Mouse (Mus musculus): ENCODE data around the gene Pitpnc1. TPM values are rescaled to one million over a fixed set of nuclear protein-coding genes. Genes with fewer than 3 reads are reported as not detected.

The Pitpnc1 gene
- polyA plus RNA-seq, 1 experiment from 2014 or later, result 38.1 TPM

GRCm38 (mm10) chr11:107292036-107292435 lies 178.5 kb downstream of the Pitpnc1 start:
- Histone ChIP-seq H3K4me2 (ENCODE audit: low read depth) (no peak overlapping the region), H3K36me3 (ENCODE audit: control insufficient read depth, insufficient read depth, low read length) (no peaks in the 10 kb centered on the region; the same call in 1 of the 2 replicates), H3K4me1 (ENCODE audit: control insufficient read depth, insufficient read depth, low read length) (no peaks in the 10 kb centered on the region), H3K9me3 (ENCODE audit: control insufficient read depth, low read length) (no peaks in the 10 kb centered on the region), H3K27ac (ENCODE audit: low read depth, low read length) (no peak overlapping the region), H3K4me3 (ENCODE audit: low read depth, low read length) (no peak overlapping the region), H3K9ac (ENCODE audit: low read length) (no peak overlapping the region), H3K27me3 (ENCODE audit: control insufficient read depth, insufficient read depth, low read length) (no peaks in the 10 kb centered on the region)
- WGBS, result 75% methylated on average over 13 of the region's 13 CpGs
- DNase-seq (ENCODE audit: low spot score), result no peak
- ATAC-seq (ENCODE audit: insufficient read depth, low FRiP score, low TSS enrichment), result no peak

GRCm38 (mm10) chr11:107288186-107288563 lies 182.3 kb downstream of the Pitpnc1 start:
- no peaks in the 10 kb centered on the region; the same call in 1 of the 2 replicates for H3K36me3 ChIP-seq (ENCODE audit: control insufficient read depth, insufficient read depth, low read length)
- DNase-seq (ENCODE audit: low spot score) (no peak), ATAC-seq (ENCODE audit: insufficient read depth, low FRiP score, low TSS enrichment) (no peak)
- H3K9me3 ChIP-seq (ENCODE audit: control insufficient read depth, low read length), result no peaks in the 10 kb centered on the region
- H3K4me3 ChIP-seq (ENCODE audit: low read depth, low read length), result no peak overlapping the region
- H3K9ac ChIP-seq (ENCODE audit: low read length), result no peak overlapping the region
- no peaks in the 10 kb centered on the region for H3K4me1 ChIP-seq (ENCODE audit: control insufficient read depth, insufficient read depth, low read length)
- H3K27ac ChIP-seq (ENCODE audit: low read depth, low read length), result no peak overlapping the region
- no peak overlapping the region for H3K4me2 ChIP-seq (ENCODE audit: low read depth)
- H3K27me3 ChIP-seq (ENCODE audit: control insufficient read depth, insufficient read depth, low read length), result no peaks in the 10 kb centered on the region
- WGBS, result 93% methylated on average over 2 of the region's 2 CpGs

GRCm38 (mm10) chr11:107287215-107288185 lies 183.0 kb downstream of the Pitpnc1 start:
- ATAC-seq (ENCODE audit: insufficient read depth, low FRiP score, low TSS enrichment) (no peak), DNase-seq (ENCODE audit: low spot score) (no peak)
- no peak overlapping the region for H3K4me2 ChIP-seq (ENCODE audit: low read depth)
- no peak overlapping the region for H3K27ac ChIP-seq (ENCODE audit: low read depth, low read length)
- H3K4me1 ChIP-seq (ENCODE audit: control insufficient read depth, insufficient read depth, low read length), result no peaks in the 10 kb centered on the region
- no peak overlapping the region for H3K4me3 ChIP-seq (ENCODE audit: low read depth, low read length)
- no peaks in the 10 kb centered on the region; the same call in 1 of the 2 replicates for H3K36me3 ChIP-seq (ENCODE audit: control insufficient read depth, insufficient read depth, low read length)
- no peak overlapping the region for H3K9ac ChIP-seq (ENCODE audit: low read length)
- no peaks in the 10 kb centered on the region for H3K9me3 ChIP-seq (ENCODE audit: control insufficient read depth, low read length)
- WGBS, result 87% methylated on average over 11 of the region's 11 CpGs
- H3K27me3 ChIP-seq (ENCODE audit: control insufficient read depth, insufficient read depth, low read length), result no peaks in the 10 kb centered on the region

GRCm38 (mm10) chr11:107285731-107286130 lies 184.8 kb downstream of the Pitpnc1 start:
- no peaks in the 10 kb centered on the region for H3K27me3 ChIP-seq (ENCODE audit: control insufficient read depth, insufficient read depth, low read length)
- DNase-seq (ENCODE audit: low spot score) (no peak), ATAC-seq (ENCODE audit: insufficient read depth, low FRiP score, low TSS enrichment) (no peak)
- H3K36me3 ChIP-seq (ENCODE audit: control insufficient read depth, insufficient read depth, low read length), result no peaks in the 10 kb centered on the region; the same call in 1 of the 2 replicates
- no peak overlapping the region for H3K27ac ChIP-seq (ENCODE audit: low read depth, low read length)
- no peak overlapping the region for H3K4me2 ChIP-seq (ENCODE audit: low read depth)
- no peak overlapping the region for H3K4me3 ChIP-seq (ENCODE audit: low read depth, low read length)
- 70% methylated on average over 7 of the region's 7 CpGs for WGBS
- no peaks in the 10 kb centered on the region for H3K4me1 ChIP-seq (ENCODE audit: control insufficient read depth, insufficient read depth, low read length)
- H3K9me3 ChIP-seq (ENCODE audit: control insufficient read depth, low read length), result no peaks in the 10 kb centered on the region
- no peak overlapping the region for H3K9ac ChIP-seq (ENCODE audit: low read length)

GRCm38 (mm10) chr11:107283632-107284031 lies 186.9 kb downstream of the Pitpnc1 start:
- DNase-seq (ENCODE audit: low spot score) (no peak), ATAC-seq (ENCODE audit: insufficient read depth, low FRiP score, low TSS enrichment) (no peak)
- Histone ChIP-seq H3K27ac (ENCODE audit: low read depth, low read length) (no peak overlapping the region), H3K4me2 (ENCODE audit: low read depth) (no peak overlapping the region), H3K9me3 (ENCODE audit: control insufficient read depth, low read length) (no peaks in the 10 kb centered on the region), H3K4me1 (ENCODE audit: control insufficient read depth, insufficient read depth, low read length) (peaks cover 4% of the 10 kb centered on the region; the same call in 1 of the 2 replicates), H3K36me3 (ENCODE audit: control insufficient read depth, insufficient read depth, low read length) (no peaks in the 10 kb centered on the region; the same call in 1 of the 2 replicates), H3K4me3 (ENCODE audit: low read depth, low read length) (no peak overlapping the region), H3K9ac (ENCODE audit: low read length) (no peak overlapping the region), H3K27me3 (ENCODE audit: control insufficient read depth, insufficient read depth, low read length) (no peaks in the 10 kb centered on the region)
- 95% methylated on average over 3 of the region's 3 CpGs for WGBS

GRCm38 (mm10) chr11:107282481-107282880 lies 188.0 kb downstream of the Pitpnc1 start:
- no peak for ATAC-seq (ENCODE audit: insufficient read depth, low FRiP score, low TSS enrichment)
- no peak overlapping the region for H3K27ac ChIP-seq (ENCODE audit: low read depth, low read length)
- 91% methylated on average over 7 of the region's 7 CpGs for WGBS
- peaks cover 4% of the 10 kb centered on the region; the same call in 1 of the 2 replicates for H3K4me1 ChIP-seq (ENCODE audit: control insufficient read depth, insufficient read depth, low read length)
- no peaks in the 10 kb centered on the region for H3K9me3 ChIP-seq (ENCODE audit: control insufficient read depth, low read length)
- DNase-seq (ENCODE audit: low spot score), result no peak
- H3K27me3 ChIP-seq (ENCODE audit: control insufficient read depth, insufficient read depth, low read length), result no peaks in the 10 kb centered on the region
- no peak overlapping the region for H3K4me3 ChIP-seq (ENCODE audit: low read depth, low read length)
- H3K36me3 ChIP-seq (ENCODE audit: control insufficient read depth, insufficient read depth, low read length), result no peaks in the 10 kb centered on the region
- H3K9ac ChIP-seq (ENCODE audit: low read length), result no peak overlapping the region
- H3K4me2 ChIP-seq (ENCODE audit: low read depth), result no peak overlapping the region

GRCm38 (mm10) chr11:107279258-107279657 lies 191.2 kb downstream of the Pitpnc1 start:
- no peak overlapping the region for H3K4me3 ChIP-seq (ENCODE audit: low read depth, low read length)
- no peak overlapping the region for H3K4me2 ChIP-seq (ENCODE audit: low read depth)
- no peak overlapping the region for H3K9ac ChIP-seq (ENCODE audit: low read length)
- H3K4me1 ChIP-seq (ENCODE audit: control insufficient read depth, insufficient read depth, low read length), result peaks cover 4% of the 10 kb centered on the region; the same call in 1 of the 2 replicates
- ATAC-seq (ENCODE audit: insufficient read depth, low FRiP score, low TSS enrichment), result no peak
- no peaks in the 10 kb centered on the region for H3K27me3 ChIP-seq (ENCODE audit: control insufficient read depth, insufficient read depth, low read length)
- WGBS, result 6% methylated on average over 8 of the region's 8 CpGs
- H3K27ac ChIP-seq (ENCODE audit: low read depth, low read length), result no peak overlapping the region
- no peaks in the 10 kb centered on the region for H3K36me3 ChIP-seq (ENCODE audit: control insufficient read depth, insufficient read depth, low read length)
- no peaks in the 10 kb centered on the region for H3K9me3 ChIP-seq (ENCODE audit: control insufficient read depth, low read length)
- DNase-seq (ENCODE audit: low spot score), result no peak

- no peaks in the 10 kb centered on the region for H3K9me3 ChIP-seq (ENCODE audit: control insufficient read depth, low read length)
- peaks cover 4% of the 10 kb centered on the region; the same call in 1 of the 2 replicates for H3K4me1 ChIP-seq (ENCODE audit: control insufficient read depth, insufficient read depth, low read length)
- H3K36me3 ChIP-seq (ENCODE audit: control insufficient read depth, insufficient read depth, low read length), result no peaks in the 10 kb centered on the region
- H3K9ac ChIP-seq (ENCODE audit: low read length), result no peak overlapping the region
- H3K27me3 ChIP-seq (ENCODE audit: control insufficient read depth, insufficient read depth, low read length), result no peaks in the 10 kb centered on the region
- 76% methylated on average over 7 of the region's 7 CpGs for WGBS
- no peak overlapping the region for H3K4me3 ChIP-seq (ENCODE audit: low read depth, low read length)
- DNase-seq (ENCODE audit: low spot score) (no peak), ATAC-seq (ENCODE audit: insufficient read depth, low FRiP score, low TSS enrichment) (no peak)
- no peak overlapping the region for H3K27ac ChIP-seq (ENCODE audit: low read depth, low read length)
- H3K4me2 ChIP-seq (ENCODE audit: low read depth), result no peak overlapping the region
These were observed 193.6 kb downstream of the Pitpnc1 start for GRCm38 (mm10) chr11:107276898-107277297.

GRCm38 (mm10) chr11:107276337-107276736 lies 194.2 kb downstream of the Pitpnc1 start:
- no peak for DNase-seq (ENCODE audit: low spot score)
- Histone ChIP-seq H3K9me3 (ENCODE audit: control insufficient read depth, low read length) (no peaks in the 10 kb centered on the region), H3K4me3 (ENCODE audit: low read depth, low read length) (no peak overlapping the region), H3K4me2 (ENCODE audit: low read depth) (no peak overlapping the region), H3K4me1 (ENCODE audit: control insufficient read depth, insufficient read depth, low read length) (peaks cover 4% of the 10 kb centered on the region; the same call in 1 of the 2 replicates), H3K36me3 (ENCODE audit: control insufficient read depth, insufficient read depth, low read length) (no peaks in the 10 kb centered on the region), H3K9ac (ENCODE audit: low read length) (no peak overlapping the region), H3K27me3 (ENCODE audit: control insufficient read depth, insufficient read depth, low read length) (no peaks in the 10 kb centered on the region), H3K27ac (ENCODE audit: low read depth, low read length) (no peak overlapping the region)
- WGBS, result 65% methylated on average over 3 of the region's 3 CpGs
- no peak for ATAC-seq (ENCODE audit: insufficient read depth, low FRiP score, low TSS enrichment)

Data from neural tube, embryonic 11.5 days (tissue).